Comparison of ENCODE assay signal across 8 mouse cellular contexts in genomic region chr6:140300470-140301145, GRCm38 (mm10).
DNase-seq lines count a peak whose midpoint lies in the region; ATAC-seq and TF ChIP-seq lines count a peak whose summit lies in the region.

No protein-coding gene starts in this region.

- H3K4me1 ChIP-seq in heart, embryonic 10.5 days, result peaks cover 16% of the 10 kb centered on the region
- H3K4me1 ChIP-seq in heart, embryonic 14.5 days (ENCODE audit: control insufficient read depth in 2 of 2, insufficient read depth in 2 of 2, low read length in 2 of 2), result peaks cover 6 to 18% of the 10 kb centered on the region in 2 experiments
- H3K4me1 ChIP-seq in kidney, embryonic 14.5 days (ENCODE audit: control insufficient read depth, insufficient read depth, low read length), result no peaks in the 10 kb centered on the region
- no peaks in the 10 kb centered on the region for H3K4me1 ChIP-seq in lung, postnatal 0 days (ENCODE audit: insufficient read depth, low read depth, low read length)

- H3K9ac ChIP-seq in heart, embryonic 14.5 days (ENCODE audit: low read length), result no peak overlapping the region
- H3K9ac ChIP-seq in kidney, embryonic 14.5 days (ENCODE audit: low read depth, low read length), result no peak overlapping the region
- no peak overlapping the region for H3K9ac ChIP-seq in lung, postnatal 0 days (replicated peaks; ENCODE audit: low read depth)

- TF ChIP-seq EP300 in lung, postnatal 0 days (IDR thresholded peaks at IDR 0.05), result no peak

- H3K4me3 ChIP-seq in heart, embryonic 10.5 days, result no peak overlapping the region
- H3K4me3 ChIP-seq in heart, embryonic 14.5 days (ENCODE audit: control insufficient read depth in 1 of 2, insufficient read depth in 1 of 2, low read depth in 1 of 2, low read length in 2 of 2), result no peak overlapping the region
- no peak overlapping the region for H3K4me3 ChIP-seq in kidney, embryonic 14.5 days (ENCODE audit: low read length)
- H3K4me3 ChIP-seq in lung, postnatal 0 days (ENCODE audit: low read depth, low read length), result no peak overlapping the region

- H3K4me2 ChIP-seq in heart, embryonic 14.5 days (ENCODE audit: low read length), result no peak overlapping the region
- no peak overlapping the region for H3K4me2 ChIP-seq in kidney, embryonic 14.5 days (replicated peaks; ENCODE audit: low read depth, low read length)
- H3K4me2 ChIP-seq in lung, postnatal 0 days (replicated peaks; ENCODE audit: low read depth, low read length), result no peak overlapping the region

- ATAC-seq in heart, embryonic 14.5 days (ENCODE audit: insufficient number of reproducible peaks, insufficient read depth, low FRiP score, low read depth), result peak; percentile 81; the same call in 1 of the 2 replicates
- ATAC-seq in kidney, embryonic 14.5 days (ENCODE audit: low FRiP score, low TSS enrichment), result peak; percentile 77
- ATAC-seq in lung, postnatal 0 days, result peak; percentile 60

- H3K36me3 ChIP-seq in heart, embryonic 10.5 days, result no peaks in the 10 kb centered on the region
- no peaks in the 10 kb centered on the region for H3K36me3 ChIP-seq in heart, embryonic 14.5 days (ENCODE audit: control insufficient read depth, insufficient read depth, low read length)
- no peaks in the 10 kb centered on the region for H3K36me3 ChIP-seq in kidney, embryonic 14.5 days (ENCODE audit: control insufficient read depth, insufficient read depth, low read length)
- no peaks in the 10 kb centered on the region for H3K36me3 ChIP-seq in lung, postnatal 0 days (ENCODE audit: insufficient read depth, low read length)

- peak; percentile 96 for DNase-seq in heart, adult 11 months
- no peak for DNase-seq in heart, embryonic 10.5 days (ENCODE audit: low spot score)
- DNase-seq in adrenal gland, adult 2 months, result peak; percentile 79
- peak; percentile 52 for DNase-seq in lung, postnatal 0 days (ENCODE audit: low spot score)
- DNase-seq in frontal cortex, postnatal 25 days (ENCODE audit: low spot score in 2 of 2), result no peak
- DNase-seq in thymus, adult 18-20 months, result no peak

- 35% methylated on average over 7 of the region's 7 CpGs for WGBS in heart, embryonic 10.5 days
- WGBS in heart, embryonic 14.5 days, result 21% methylated on average over 7 of the region's 7 CpGs
- WGBS in kidney, embryonic 14.5 days, result 30% methylated on average over 7 of the region's 7 CpGs
- 19% methylated on average over 7 of the region's 7 CpGs for WGBS in lung, postnatal 0 days

- H3K27ac ChIP-seq in heart, embryonic 10.5 days, result no peak overlapping the region
- peak overlapping the region; percentile 3 to 62; a peak in 3 of 4 replicates for H3K27ac ChIP-seq in heart, embryonic 14.5 days (replicated peaks in 1 of 2; ENCODE audit: control insufficient read depth in 1 of 2, insufficient read depth in 1 of 2, low read depth in 2 of 2, low read length in 2 of 2)
- no peak overlapping the region for H3K27ac ChIP-seq in kidney, embryonic 14.5 days (ENCODE audit: low read depth, low read length)
- H3K27ac ChIP-seq in lung, postnatal 0 days (ENCODE audit: low read length), result no peak overlapping the region

- no peaks in the 10 kb centered on the region for H3K27me3 ChIP-seq in heart, embryonic 10.5 days (ENCODE audit: insufficient read depth, poor library complexity, severe bottlenecking)
- no peaks in the 10 kb centered on the region for H3K27me3 ChIP-seq in heart, embryonic 14.5 days (ENCODE audit: control insufficient read depth, insufficient read depth, low read length)
- H3K27me3 ChIP-seq in kidney, embryonic 14.5 days (ENCODE audit: control insufficient read depth, insufficient read depth, low read length), result no peaks in the 10 kb centered on the region
- no peaks in the 10 kb centered on the region for H3K27me3 ChIP-seq in lung, postnatal 0 days (replicated peaks; ENCODE audit: insufficient read depth, low read length)

- no peak for TF ChIP-seq CTCF in lung, postnatal 0 days (IDR thresholded peaks at IDR 0.05)

- H3K9me3 ChIP-seq in heart, embryonic 10.5 days, result no peaks in the 10 kb centered on the region
- H3K9me3 ChIP-seq in heart, embryonic 14.5 days (ENCODE audit: control insufficient read depth, low read length), result no peaks in the 10 kb centered on the region
- H3K9me3 ChIP-seq in kidney, embryonic 14.5 days (ENCODE audit: control insufficient read depth, low read length), result no peaks in the 10 kb centered on the region
- H3K9me3 ChIP-seq in lung, postnatal 0 days (ENCODE audit: low read length), result no peaks in the 10 kb centered on the region

Comparison
In these comparisons a context has a peak if more than half of its experiments do, and no peak if none do; other contexts are left out.
1. DNase-seq: peak in heart, adult 11 months (single experiment), adrenal gland, adult 2 months (single experiment) and lung, postnatal 0 days (single experiment); none in heart, embryonic 10.5 days (single experiment), frontal cortex, postnatal 25 days (0 of 2) and thymus, adult 18-20 months (0 of 2).
2. H3K27ac ChIP-seq: peak in heart, embryonic 14.5 days (2 of 2); none in heart, embryonic 10.5 days (single experiment), kidney, embryonic 14.5 days (single experiment) and lung, postnatal 0 days (single experiment).
3. Peak in every context shown above with its lines, with median percentiles within 50 percentile points of each other: ATAC-seq.